Mouse (Mus musculus) liver, postnatal 0 days (tissue): ENCODE data around the gene Use1.
A peak's percentile ranks its signal among the peaks of the same experiment; 100 is the strongest.

Experiments used
- CTCF ChIP-seq: sonication (generic); IDR thresholded peaks from 2 replicates; pipeline ENCODE4 v1.5.1; 2016; ENCODE audit warnings: antibody characterized with exemption, low read depth
- EP300 ChIP-seq: IDR thresholded peaks from 2 replicates; pipeline ENCODE4 v1.6.1; 2016; ENCODE audit warnings: antibody characterized with exemption, low read depth, mild to moderate bottlenecking

DNA sequence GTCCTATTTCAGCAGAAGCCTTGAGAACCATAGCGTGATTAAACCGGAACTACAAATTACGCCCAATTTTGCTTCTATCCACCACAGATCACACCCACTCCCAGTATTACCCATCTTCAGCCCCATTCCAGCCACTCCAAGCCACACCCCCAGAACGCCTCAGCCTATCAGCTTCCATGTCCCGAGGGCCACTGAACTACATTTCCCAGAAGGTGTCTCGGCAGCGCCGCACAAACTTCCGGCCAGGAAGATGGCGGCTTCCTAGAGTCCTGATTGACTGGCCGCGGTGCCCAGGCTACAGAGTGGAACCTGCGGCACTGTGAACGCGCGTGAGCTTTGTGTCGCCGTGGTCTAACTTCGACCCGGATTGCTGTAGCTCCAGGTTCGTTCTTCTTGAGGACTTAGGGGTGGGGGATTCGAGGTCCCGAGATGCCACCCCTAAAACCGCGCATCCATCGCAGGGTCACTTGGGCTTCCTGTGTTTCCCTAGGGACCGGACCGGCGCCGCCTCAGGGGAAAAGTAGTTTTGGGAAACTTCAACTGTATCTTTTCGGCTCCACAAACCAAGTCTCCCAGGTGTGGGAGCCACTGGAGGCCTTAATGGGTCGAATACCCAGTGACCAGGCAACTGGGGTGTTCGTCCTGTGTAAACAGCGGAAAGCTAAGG, 30.1 kb downstream of the Use1 start, which contains the start of gene Babam1:
- TF ChIP-seq CTCF (no peak), EP300 (0 out of 2 replicates have a peak, but pooled peaks have one; percentile 13)
